Mouse (Mus musculus) heart, postnatal 0 days (tissue): ENCODE data around the gene Hcfc1. TPM values are rescaled to one million over a fixed set of nuclear protein-coding genes. Genes with fewer than 3 reads are reported as not detected.

ENCODE experiments used
- ATAC-seq: fragments of 200-750 bp; cut with Nextera tagmentation; 2 replicates; pipeline ENCODE4 v1.8.0; 2017; ENCODE audit warnings: low read depth, moderate number of reproducible peaks, moderate library complexity; ENCODE audit not compliant: insufficient read depth
- DNase-seq: peaks from one replicate; pipeline ENCODE4 v3.0.0-alpha.2; 2016; ENCODE audit warnings: low spot score
- H3K27ac ChIP-seq: fragments of 300-500 bp; sonication (generic); 2 replicates; pipeline ENCODE4 v1.5.1; 2014; ENCODE audit warnings: low read depth, mild to moderate bottlenecking
- H3K27me3 ChIP-seq: fragments of 300-500 bp; sonication (generic); 2 replicates; pipeline ENCODE4 v1.6.1; 2014; ENCODE audit warnings: low read length, mixed read lengths; ENCODE audit not compliant: control insufficient read depth, insufficient read depth
- H3K36me3 ChIP-seq: fragments of 300-500 bp; sonication (generic); replicated peaks from 2 replicates; pipeline ENCODE4 v1.6.1; 2014; ENCODE audit warnings: low read length, mixed read lengths; ENCODE audit not compliant: control insufficient read depth, insufficient read depth
- H3K4me1 ChIP-seq: fragments of 300-500 bp; sonication (generic); 2 replicates; pipeline ENCODE4 v1.6.1; 2014; ENCODE audit warnings: antibody characterized with exemption; ENCODE audit not compliant: control insufficient read depth, insufficient read depth
- H3K4me2 ChIP-seq: fragments of 300-500 bp; sonication (generic); 2 replicates; pipeline ENCODE4 v1.6.1; 2014; ENCODE audit warnings: low read depth, mild to moderate bottlenecking, low read length, moderate library complexity
- H3K4me3 ChIP-seq: fragments of 300-500 bp; sonication (generic); 2 replicates; pipeline ENCODE4 v1.5.1; 2014; ENCODE audit warnings: low read depth, low read length
- H3K9ac ChIP-seq: fragments of 300-500 bp; sonication (generic); replicated peaks from 2 replicates; pipeline ENCODE4 v1.6.1; 2014; ENCODE audit warnings: low read depth, low read length, mixed read lengths
- H3K9me3 ChIP-seq: fragments of 300-500 bp; sonication (generic); replicated peaks from 2 replicates; pipeline ENCODE4 v1.6.1; 2016; ENCODE audit warnings: low read length; ENCODE audit not compliant: control insufficient read depth
- CTCF ChIP-seq: IDR thresholded peaks from 2 replicates; pipeline ENCODE4 v1.5.1; 2016; ENCODE audit warnings: antibody characterized with exemption, control low read depth, low read depth
- EP300 ChIP-seq: IDR thresholded peaks from 2 replicates; pipeline ENCODE4 v1.6.1; 2016; ENCODE audit warnings: antibody characterized with exemption, low read depth
- WGBS: fragments of 180-500 bp; shearing (Covaris S2); extraction: QIAGEN DNeasy Blood & Tissue Kit; methylation state at CpG from one replicate; pipeline ENCODE4 v1.1.7; 2014; 5-methylcytosine and 5-hydroxymethylcytosine counted together
- polyA plus RNA-seq: library from polyadenylated mRNA; unstranded; fragments of >200 nt; fragmentation: Nextera tagmentation; extraction: Ambion mirVana; gene quantifications from 2 replicates; pipeline ENCODE4 v1.2.1, GENCODE M21; 2015
- total RNA-seq: library from RNA; depleted of rRNA; stranded (reverse); fragments of >200 nt; gene quantifications from 2 replicates; pipeline ENCODE4 v1.2.3, GENCODE M21; 2014; ENCODE audit warnings: low replicate concordance; rRNA removed

Gene Hcfc1
- total and polyA plus RNA-seq, 2 experiments from 2014 or later: 17.6 to 70.4 TPM

GRCm38 (mm10) chrX:73892833-73893232 is 73.3 kb downstream of the Hcfc1 start:
- H3K9ac ChIP-seq: no peak overlapping the region
- no peak overlapping the region for H3K4me3 ChIP-seq
- TF ChIP-seq CTCF (no peak), EP300 (no peak)
- H3K36me3 ChIP-seq: no peaks in the 10 kb centered on the region
- ATAC-seq (no peak), DNase-seq (no peak)
- no peak overlapping the region for H3K4me2 ChIP-seq
- H3K27me3 ChIP-seq: 0 out of 2 replicates have a peak, but pooled peaks cover 3% of the 10 kb centered on the region
- H3K9me3 ChIP-seq: no peaks in the 10 kb centered on the region
- no peak overlapping the region for H3K27ac ChIP-seq
- WGBS: 86% methylated on average over 14 of the region's 14 CpGs
- H3K4me1 ChIP-seq: no peaks in the 10 kb centered on the region

Other genes with a start within 250 kb of the Hcfc1 start
- gene Abcd1, start 249.8 kb downstream of the Hcfc1 start, total RNA-seq: 22.0 and 27.4 TPM in 2 replicates
- 14.1 and 14.3 TPM in 2 replicates for gene Abcd1, start 249.8 kb downstream of the Hcfc1 start, polyA plus RNA-seq
- gene Plxnb3, start 209.3 kb downstream of the Hcfc1 start, total RNA-seq: 0.31 and 3.4 TPM in 2 replicates
- 0.67 and 0.81 TPM in 2 replicates for gene Plxnb3, start 209.3 kb downstream of the Hcfc1 start, polyA plus RNA-seq
- gene Srpk3, start 192.0 kb downstream of the Hcfc1 start, total RNA-seq: 82.0 and 94.2 TPM in 2 replicates
- 70.5 and 73.1 TPM in 2 replicates for gene Srpk3, start 192.0 kb downstream of the Hcfc1 start, polyA plus RNA-seq
- gene Idh3g, start 179.5 kb downstream of the Hcfc1 start, total RNA-seq: 854 and 913 TPM in 2 replicates
- 632 and 648 TPM in 2 replicates for gene Idh3g, start 179.5 kb downstream of the Hcfc1 start, polyA plus RNA-seq
- gene Ssr4, start 179.3 kb downstream of the Hcfc1 start, total RNA-seq: 122 and 146 TPM in 2 replicates
- gene Ssr4, start 179.3 kb downstream of the Hcfc1 start, polyA plus RNA-seq: 181 and 194 TPM in 2 replicates
- 2.0 and 2.6 TPM in 2 replicates for gene Pdzd4, start 141.4 kb downstream of the Hcfc1 start, total RNA-seq
- 0.08 and 0.12 TPM in 2 replicates for gene Pdzd4, start 141.4 kb downstream of the Hcfc1 start, polyA plus RNA-seq
- not detected in 2 replicates for gene Avpr2, start 74.3 kb downstream of the Hcfc1 start, total RNA-seq
- not detected in 2 replicates for gene Avpr2, start 74.3 kb downstream of the Hcfc1 start, polyA plus RNA-seq
- 0.42 and 0.50 TPM in 2 replicates for gene L1cam, start 70.3 kb downstream of the Hcfc1 start, total RNA-seq
- 0.05 and 0.15 TPM in 2 replicates for gene L1cam, start 70.3 kb downstream of the Hcfc1 start, polyA plus RNA-seq
- gene Arhgap4, start 44.5 kb downstream of the Hcfc1 start, total RNA-seq: 0.23 and 6.5 TPM in 2 replicates
- 0.51 and 0.72 TPM in 2 replicates for gene Arhgap4, start 44.5 kb downstream of the Hcfc1 start, polyA plus RNA-seq
- 62.5 and 95.3 TPM in 2 replicates for gene Naa10, start 44.4 kb downstream of the Hcfc1 start, total RNA-seq
- 95.2 and 98.5 TPM in 2 replicates for gene Naa10, start 44.4 kb downstream of the Hcfc1 start, polyA plus RNA-seq
- 16.5 and 43.5 TPM in 2 replicates for gene Renbp, start 35.5 kb downstream of the Hcfc1 start, total RNA-seq
- gene Renbp, start 35.5 kb downstream of the Hcfc1 start, polyA plus RNA-seq: 35.9 and 38.8 TPM in 2 replicates
- 46.9 and 94.8 TPM in 2 replicates for gene Irak1, start 57.6 kb upstream of the Hcfc1 start, total RNA-seq
- 31.7 and 35.3 TPM in 2 replicates for gene Irak1, start 57.6 kb upstream of the Hcfc1 start, polyA plus RNA-seq
- gene Opn1mw, start 161.1 kb upstream of the Hcfc1 start, total RNA-seq: not detected in 2 replicates
- gene Opn1mw, start 161.1 kb upstream of the Hcfc1 start, polyA plus RNA-seq: not detected in 2 replicates
- gene Mecp2, start 169.0 kb upstream of the Hcfc1 start, total RNA-seq: 15.6 and 43.8 TPM in 2 replicates
- 10.8 and 12.1 TPM in 2 replicates for gene Mecp2, start 169.0 kb upstream of the Hcfc1 start, polyA plus RNA-seq
- gene Tex28, start 201.5 kb upstream of the Hcfc1 start, total RNA-seq: not detected in 2 replicates
- gene Tex28, start 201.5 kb upstream of the Hcfc1 start, polyA plus RNA-seq: not detected in 2 replicates
- not detected in 2 replicates for gene Tktl1, start 210.9 kb upstream of the Hcfc1 start, total RNA-seq
- gene Tktl1, start 210.9 kb upstream of the Hcfc1 start, polyA plus RNA-seq: not detected in 2 replicates